Mouse (Mus musculus): ENCODE results near the gene Pcbd2. TPM values are rescaled to one million over a fixed set of nuclear protein-coding genes. Genes with fewer than 3 reads are reported as not detected.
"Not testable (repeated sequence)": the region's sequence is repeated elsewhere in the genome, so short reads cannot be mapped to it uniquely, and the experiment has no call there.

Pcbd2 gene
- total RNA-seq (2021) = 10 to 100 TPM; 26.9 to 32.1 TPM

GRCm38 (mm10) chr13:55727120-55727838 is at the start of gene Pcbd2:
Gene Pcbd2 (plus strand): TSS chr13:55727368.
- intact Hi-C loops (cut with DNase I) = loop anchor here (2.0 kb wide), 1 partner anchor 32 kb away; no protein-coding TSS in a partner anchor
- DNase-seq (ENCODE audit: extremely low spot score in 1 of 2, low spot score in 2 of 2) = peak; percentile 76 to 93

GRCm38 (mm10) chr13:55682201-55682600 is 45.0 kb upstream of the Pcbd2 start:
- no peak for DNase-seq (ENCODE audit: extremely low spot score in 1 of 2, low spot score in 2 of 2)
- intact Hi-C loops (cut with DNase I) = no loop called here

GRCm38 (mm10) chr13:55683581-55683980 is 43.6 kb upstream of the Pcbd2 start:
- no peak for DNase-seq (ENCODE audit: extremely low spot score in 1 of 2, low spot score in 2 of 2)
- intact Hi-C loops (cut with DNase I) = no loop called here

- intact Hi-C loops (cut with DNase I) = no loop called here
These were observed 41.0 kb upstream of the Pcbd2 start for GRCm38 (mm10) chr13:55686107-55686633.

GRCm38 (mm10) chr13:55687927-55688602 is 39.1 kb upstream of the Pcbd2 start:
- no peak for DNase-seq (ENCODE audit: extremely low spot score in 1 of 2, low spot score in 2 of 2)
- intact Hi-C loops (cut with DNase I) = no loop called here

More at GRCm38 (mm10) chr13:55686107-55686633, 41.0 kb upstream of the Pcbd2 start:
- no peak for DNase-seq (ENCODE audit: extremely low spot score in 1 of 2, low spot score in 2 of 2)

GRCm38 (mm10) chr13:55692535-55693242 is 34.5 kb upstream of the Pcbd2 start, which contains the start of gene B230219D22Rik:
Gene B230219D22Rik (plus strand): TSS chr13:55693124.
- intact Hi-C loops (cut with DNase I) = no loop called here

GRCm38 (mm10) chr13:55693243-55693721 is 33.9 kb upstream of the Pcbd2 start:
- peak in 1 of 2 experiments; percentile 74 for DNase-seq (ENCODE audit: extremely low spot score in 1 of 2, low spot score in 2 of 2)
- intact Hi-C loops (cut with DNase I) = no loop called here

More at GRCm38 (mm10) chr13:55692535-55693242, 34.5 kb upstream of the Pcbd2 start, which contains the start of gene B230219D22Rik:
- DNase-seq (ENCODE audit: extremely low spot score in 1 of 2, low spot score in 2 of 2) = peak; percentile 83 to 95

GRCm38 (mm10) chr13:55694110-55694509 is 33.1 kb upstream of the Pcbd2 start:
- intact Hi-C loops (cut with DNase I) = loop anchor here (2.0 kb wide), 1 partner anchor 33 kb away; the partner anchor contains the start of gene Pcbd2
- DNase-seq (ENCODE audit: extremely low spot score in 1 of 2, low spot score in 2 of 2) = no peak

- DNase-seq (ENCODE audit: extremely low spot score in 1 of 2, low spot score in 2 of 2) = not testable (repeated sequence)
- intact Hi-C loops (cut with DNase I) = loop anchor here (2.0 kb wide), 1 partner anchor 31 kb away; the partner anchor contains the start of gene Pcbd2
These were observed 31.2 kb upstream of the Pcbd2 start for GRCm38 (mm10) chr13:55695989-55696388.

GRCm38 (mm10) chr13:55704301-55704700 is 22.9 kb upstream of the Pcbd2 start:
- intact Hi-C loops (cut with DNase I) = no loop called here

GRCm38 (mm10) chr13:55712846-55713245 is 14.3 kb upstream of the Pcbd2 start:
- intact Hi-C loops (cut with DNase I) = no loop called here
- no peak for DNase-seq (ENCODE audit: extremely low spot score in 1 of 2, low spot score in 2 of 2)

More at GRCm38 (mm10) chr13:55704301-55704700, 22.9 kb upstream of the Pcbd2 start:
- DNase-seq (ENCODE audit: extremely low spot score in 1 of 2, low spot score in 2 of 2) = no peak

- DNase-seq (ENCODE audit: extremely low spot score in 1 of 2, low spot score in 2 of 2) = peak; percentile 86 to 92
- intact Hi-C loops (cut with DNase I) = no loop called here
These were observed 12.5 kb upstream of the Pcbd2 start, which contains the start of gene Txndc15 for GRCm38 (mm10) chr13:55714501-55715166. Gene Txndc15 (plus strand): TSS chr13:55714650.

GRCm38 (mm10) chr13:55715167-55715512 is 12.0 kb upstream of the Pcbd2 start:
- intact Hi-C loops (cut with DNase I) = no loop called here
- DNase-seq (ENCODE audit: extremely low spot score in 1 of 2, low spot score in 2 of 2) = no peak

- intact Hi-C loops (cut with DNase I) = no loop called here
- DNase-seq (ENCODE audit: extremely low spot score in 1 of 2, low spot score in 2 of 2) = no peak
These were observed 11.2 kb upstream of the Pcbd2 start for GRCm38 (mm10) chr13:55715908-55716510.

- intact Hi-C loops (cut with DNase I) = no loop called here
These were observed 5.7 kb upstream of the Pcbd2 start for GRCm38 (mm10) chr13:55721516-55721915.

GRCm38 (mm10) chr13:55721995-55722394 is 5.2 kb upstream of the Pcbd2 start:
- no peak for DNase-seq (ENCODE audit: extremely low spot score in 1 of 2, low spot score in 2 of 2)
- intact Hi-C loops (cut with DNase I) = no loop called here

More at GRCm38 (mm10) chr13:55721516-55721915, 5.7 kb upstream of the Pcbd2 start:
- no peak for DNase-seq (ENCODE audit: extremely low spot score in 1 of 2, low spot score in 2 of 2)

GRCm38 (mm10) chr13:55726598-55727119 is 509 bp upstream of the Pcbd2 start:
- intact Hi-C loops (cut with DNase I) = loop anchor here (2.0 kb wide), 1 partner anchor 32 kb away; no protein-coding TSS in a partner anchor
- no peak for DNase-seq (ENCODE audit: extremely low spot score in 1 of 2, low spot score in 2 of 2)
